Mouse (Mus musculus): ENCODE measurements around the gene Nop14. TPM values are rescaled to one million over a fixed set of nuclear protein-coding genes. Genes with fewer than 3 reads are reported as not detected.

Nop14 gene
- polyA plus RNA-seq, 1 experiment, result 15.5 TPM

DNA sequence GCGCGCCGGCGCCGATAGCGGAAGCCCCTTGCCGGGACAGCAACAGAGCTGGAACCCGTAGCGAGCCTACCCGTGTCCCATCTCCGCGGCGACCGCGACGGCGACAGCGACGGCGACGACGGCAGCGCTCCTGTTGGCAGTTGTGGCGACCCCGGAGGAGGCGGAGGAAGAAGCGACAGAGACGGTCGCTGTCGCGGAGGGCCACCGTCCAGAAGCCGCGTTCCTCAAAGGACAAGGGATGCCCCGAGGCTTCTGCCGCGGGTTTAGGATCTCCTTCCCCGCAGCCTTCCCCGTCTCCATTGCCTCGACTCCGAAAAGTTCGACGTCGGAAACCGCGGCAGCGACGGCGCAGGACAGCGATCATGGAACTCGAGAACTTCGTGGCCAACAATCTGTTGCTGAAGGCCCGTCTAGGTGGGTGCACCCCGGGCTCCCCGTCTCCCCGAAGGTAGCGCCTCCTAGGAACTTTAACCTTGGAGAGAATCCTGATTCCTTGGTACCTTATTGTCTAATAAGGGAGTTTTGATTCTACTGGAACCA is 713 bp upstream of the Nop14 start:
- peak overlapping the region; percentile 39 for H3K4me3 ChIP-seq (ENCODE audit: insufficient read depth, low read length)
- no peak for TF ChIP-seq CTCF (IDR thresholded peaks at IDR 0.05; ENCODE audit: extremely low read depth, insufficient read depth, low read length)
- TF ChIP-seq POLR2A (IDR thresholded peaks at IDR 0.05; ENCODE audit: extremely low read depth, insufficient read depth, low read length), result no peak
- peak overlapping the region; percentile 32 for H3K27ac ChIP-seq (ENCODE audit: insufficient read depth, low read length)
- peaks cover 3% of the 10 kb centered on the region; the same call in 1 of the 2 replicates for H3K4me1 ChIP-seq (ENCODE audit: control insufficient read depth, insufficient read depth, low read length)

DNA sequence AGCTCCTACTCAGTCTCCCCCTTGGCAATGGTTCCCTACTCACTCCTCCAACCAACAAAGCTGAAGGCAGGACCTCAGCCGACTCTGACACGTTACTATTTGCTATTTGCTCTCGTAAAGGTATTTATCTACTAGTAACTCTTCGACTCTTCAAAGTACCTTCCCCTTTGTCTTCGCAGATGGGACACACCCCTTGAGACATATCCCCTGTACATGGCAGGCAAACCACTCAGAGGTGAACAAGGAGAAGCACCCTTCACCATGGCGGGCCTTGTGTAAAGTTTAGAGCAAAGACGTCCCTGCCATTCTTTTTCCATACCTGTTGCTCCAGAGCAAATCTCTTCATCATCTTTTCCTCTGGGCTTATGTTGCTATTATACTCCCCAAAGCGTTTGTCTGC is 2.4 kb downstream of the Nop14 start:
- peaks cover 3% of the 10 kb centered on the region; the same call in 1 of the 2 replicates for H3K4me1 ChIP-seq (ENCODE audit: control insufficient read depth, insufficient read depth, low read length)
- H3K4me3 ChIP-seq (ENCODE audit: insufficient read depth, low read length), result no peak overlapping the region
- no peak overlapping the region for H3K27ac ChIP-seq (ENCODE audit: insufficient read depth, low read length)
- no peak for TF ChIP-seq POLR2A (IDR thresholded peaks at IDR 0.05; ENCODE audit: extremely low read depth, insufficient read depth, low read length)
- no peak for TF ChIP-seq CTCF (IDR thresholded peaks at IDR 0.05; ENCODE audit: extremely low read depth, insufficient read depth, low read length)

DNA sequence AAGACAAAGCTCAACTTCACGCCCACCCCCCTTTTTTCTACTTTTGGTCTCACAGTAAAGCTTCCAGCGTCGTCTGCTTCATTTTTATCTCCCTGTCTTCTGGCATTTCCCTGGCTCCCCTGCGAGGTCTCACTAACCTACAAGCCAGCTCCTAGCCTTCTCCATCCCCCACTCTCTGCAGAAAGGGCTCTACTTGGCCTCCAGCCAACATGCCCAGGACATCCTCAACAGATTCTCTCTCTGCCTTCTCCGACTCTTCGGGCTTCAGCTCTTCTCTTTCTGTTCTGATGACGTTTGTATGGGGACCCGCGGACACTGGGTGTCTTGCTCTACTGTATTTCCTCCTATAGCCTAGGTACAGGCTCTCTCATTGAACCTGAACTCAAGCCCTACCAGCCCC is 5.1 kb downstream of the Nop14 start:
- TF ChIP-seq POLR2A (IDR thresholded peaks at IDR 0.05; ENCODE audit: extremely low read depth, insufficient read depth, low read length), result no peak
- no peak for TF ChIP-seq CTCF (IDR thresholded peaks at IDR 0.05; ENCODE audit: extremely low read depth, insufficient read depth, low read length)
- Histone ChIP-seq H3K27ac (ENCODE audit: insufficient read depth, low read length) (no peak overlapping the region), H3K4me1 (ENCODE audit: control insufficient read depth, insufficient read depth, low read length) (peaks cover 3% of the 10 kb centered on the region; the same call in 1 of the 2 replicates), H3K4me3 (ENCODE audit: insufficient read depth, low read length) (no peak overlapping the region)

DNA sequence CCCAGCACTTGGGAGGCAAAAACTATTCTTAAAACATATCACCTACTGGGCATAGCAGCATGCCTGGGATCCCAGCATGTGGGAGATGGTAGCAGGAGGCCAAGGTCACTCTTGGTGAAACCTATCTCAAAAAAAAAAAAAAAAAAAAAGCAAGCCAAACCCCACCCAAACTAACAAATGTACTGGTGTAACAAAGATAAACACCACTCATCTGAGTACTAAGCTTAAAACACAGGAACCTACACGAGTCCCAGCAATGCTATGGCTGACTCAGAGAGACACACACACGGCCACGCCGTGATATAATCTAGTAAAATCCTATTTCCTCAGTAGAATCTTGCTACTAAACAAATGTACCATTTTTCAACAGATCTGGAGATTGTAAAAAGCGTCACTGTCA is 7.0 kb downstream of the Nop14 start:
- Histone ChIP-seq H3K27ac (ENCODE audit: insufficient read depth, low read length) (no peak overlapping the region), H3K4me3 (ENCODE audit: insufficient read depth, low read length) (no peak overlapping the region), H3K4me1 (ENCODE audit: control insufficient read depth, insufficient read depth, low read length) (no peaks in the 10 kb centered on the region)
- TF ChIP-seq CTCF (IDR thresholded peaks at IDR 0.05; ENCODE audit: extremely low read depth, insufficient read depth, low read length), result no peak
- no peak for TF ChIP-seq POLR2A (IDR thresholded peaks at IDR 0.05; ENCODE audit: extremely low read depth, insufficient read depth, low read length)

DNA sequence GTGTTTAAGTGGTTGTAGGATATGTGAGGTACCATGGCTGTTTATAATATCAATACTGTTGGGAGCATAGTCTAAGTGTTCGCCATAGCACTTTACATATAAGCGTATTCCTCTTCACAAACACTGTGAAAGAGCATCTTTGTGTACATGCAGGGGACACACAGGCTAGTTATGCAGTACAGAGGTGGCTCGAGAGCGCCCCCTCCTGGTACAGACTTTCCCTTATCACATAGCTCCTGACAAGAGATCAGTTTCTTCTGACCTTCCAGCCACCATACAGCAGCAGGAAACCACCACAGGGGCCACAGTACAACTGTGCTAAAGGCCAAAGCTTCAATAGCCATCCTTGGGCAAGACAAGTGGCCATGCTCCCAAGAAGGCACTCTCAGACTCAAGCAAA is 12.4 kb downstream of the Nop14 start:
- H3K4me1 ChIP-seq (ENCODE audit: control insufficient read depth, insufficient read depth, low read length), result no peaks in the 10 kb centered on the region
- no peak overlapping the region for H3K27ac ChIP-seq (ENCODE audit: insufficient read depth, low read length)
- H3K4me3 ChIP-seq (ENCODE audit: insufficient read depth, low read length), result no peak overlapping the region
- TF ChIP-seq POLR2A (IDR thresholded peaks at IDR 0.05; ENCODE audit: extremely low read depth, insufficient read depth, low read length) (no peak), CTCF (IDR thresholded peaks at IDR 0.05; ENCODE audit: extremely low read depth, insufficient read depth, low read length) (peak; percentile 67)

DNA sequence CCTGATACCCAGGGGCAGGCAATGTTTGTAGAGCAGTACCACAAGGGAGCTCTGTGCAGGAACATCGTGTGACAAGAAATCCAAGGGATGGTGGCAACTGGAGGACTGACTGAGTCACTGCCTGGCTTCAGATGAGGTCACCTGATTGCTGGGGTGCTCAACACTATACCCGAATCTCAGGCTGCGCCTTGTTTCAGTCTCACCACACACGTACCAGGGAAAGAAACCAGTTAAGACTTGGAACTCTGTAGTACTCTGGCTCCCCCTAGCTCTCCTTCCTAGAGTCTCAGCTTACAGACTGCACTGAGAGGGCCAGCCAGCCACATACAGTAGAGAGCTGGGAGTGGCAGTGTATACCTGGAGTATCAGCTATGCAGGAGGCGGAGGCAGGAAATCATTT is 17.0 kb downstream of the Nop14 start:
- TF ChIP-seq POLR2A (IDR thresholded peaks at IDR 0.05; ENCODE audit: extremely low read depth, insufficient read depth, low read length), result no peak
- peak; percentile 77 for TF ChIP-seq CTCF (IDR thresholded peaks at IDR 0.05; ENCODE audit: extremely low read depth, insufficient read depth, low read length)
- Histone ChIP-seq H3K4me1 (ENCODE audit: control insufficient read depth, insufficient read depth, low read length) (no peaks in the 10 kb centered on the region), H3K4me3 (ENCODE audit: insufficient read depth, low read length) (no peak overlapping the region), H3K27ac (ENCODE audit: insufficient read depth, low read length) (no peak overlapping the region)

DNA sequence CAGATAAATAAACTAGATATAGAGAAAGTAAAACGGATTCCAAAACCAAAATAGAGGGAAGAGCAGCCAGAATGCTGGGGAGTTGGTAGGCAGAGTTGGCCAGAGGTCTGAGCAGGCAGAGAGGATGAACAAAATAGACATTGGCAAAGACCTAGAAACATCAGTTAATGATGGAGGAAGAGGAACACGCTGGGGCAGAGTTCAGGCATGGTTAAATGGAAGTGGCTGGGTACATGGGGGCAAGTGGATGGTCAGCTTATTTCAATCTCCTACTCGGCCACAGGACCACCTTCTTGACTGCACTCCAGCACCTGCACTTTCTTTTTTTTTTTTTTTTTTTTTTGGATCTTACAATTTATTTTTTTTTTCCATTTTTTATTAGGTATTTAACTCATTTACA is 18.0 kb downstream of the Nop14 start:
- TF ChIP-seq CTCF (IDR thresholded peaks at IDR 0.05; ENCODE audit: extremely low read depth, insufficient read depth, low read length), result no peak
- TF ChIP-seq POLR2A (IDR thresholded peaks at IDR 0.05; ENCODE audit: extremely low read depth, insufficient read depth, low read length), result no peak
- no peaks in the 10 kb centered on the region for H3K4me1 ChIP-seq (ENCODE audit: control insufficient read depth, insufficient read depth, low read length)
- H3K4me3 ChIP-seq (ENCODE audit: insufficient read depth, low read length), result no peak overlapping the region
- H3K27ac ChIP-seq (ENCODE audit: insufficient read depth, low read length), result no peak overlapping the region

DNA sequence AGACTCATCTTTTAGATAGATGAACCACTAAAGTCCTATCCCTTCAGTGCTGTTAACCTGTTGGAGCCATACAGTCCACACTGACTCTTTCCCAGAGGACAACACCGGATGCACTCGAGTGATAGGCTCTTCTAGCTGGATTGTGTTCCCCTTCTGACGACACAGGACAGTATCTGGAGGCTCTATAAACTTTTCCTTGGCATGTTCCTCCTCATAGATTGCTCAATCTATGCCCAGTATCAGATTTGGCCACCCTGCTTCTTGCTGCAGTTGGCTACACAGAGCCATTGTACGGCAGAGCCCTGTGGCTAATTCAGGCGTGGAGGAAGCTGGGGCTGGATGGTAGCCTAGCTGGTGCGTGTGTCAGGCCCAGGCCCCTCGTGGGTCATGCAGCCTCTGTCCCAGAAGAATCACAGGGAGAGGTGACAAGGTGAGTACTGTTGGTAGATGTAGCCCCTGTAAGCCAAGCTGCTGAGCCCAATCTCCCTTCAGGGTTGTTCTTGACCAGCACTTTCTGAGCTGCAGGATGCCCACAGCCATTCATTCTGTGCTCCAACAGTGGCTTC is 22.3 kb downstream of the Nop14 start:
- Histone ChIP-seq H3K4me1 (ENCODE audit: control insufficient read depth, insufficient read depth, low read length) (no peaks in the 10 kb centered on the region), H3K4me3 (ENCODE audit: insufficient read depth, low read length) (no peak overlapping the region), H3K27ac (ENCODE audit: insufficient read depth, low read length) (no peak overlapping the region)
- TF ChIP-seq CTCF (IDR thresholded peaks at IDR 0.05; ENCODE audit: extremely low read depth, insufficient read depth, low read length) (no peak), POLR2A (IDR thresholded peaks at IDR 0.05; ENCODE audit: extremely low read depth, insufficient read depth, low read length) (no peak)

DNA sequence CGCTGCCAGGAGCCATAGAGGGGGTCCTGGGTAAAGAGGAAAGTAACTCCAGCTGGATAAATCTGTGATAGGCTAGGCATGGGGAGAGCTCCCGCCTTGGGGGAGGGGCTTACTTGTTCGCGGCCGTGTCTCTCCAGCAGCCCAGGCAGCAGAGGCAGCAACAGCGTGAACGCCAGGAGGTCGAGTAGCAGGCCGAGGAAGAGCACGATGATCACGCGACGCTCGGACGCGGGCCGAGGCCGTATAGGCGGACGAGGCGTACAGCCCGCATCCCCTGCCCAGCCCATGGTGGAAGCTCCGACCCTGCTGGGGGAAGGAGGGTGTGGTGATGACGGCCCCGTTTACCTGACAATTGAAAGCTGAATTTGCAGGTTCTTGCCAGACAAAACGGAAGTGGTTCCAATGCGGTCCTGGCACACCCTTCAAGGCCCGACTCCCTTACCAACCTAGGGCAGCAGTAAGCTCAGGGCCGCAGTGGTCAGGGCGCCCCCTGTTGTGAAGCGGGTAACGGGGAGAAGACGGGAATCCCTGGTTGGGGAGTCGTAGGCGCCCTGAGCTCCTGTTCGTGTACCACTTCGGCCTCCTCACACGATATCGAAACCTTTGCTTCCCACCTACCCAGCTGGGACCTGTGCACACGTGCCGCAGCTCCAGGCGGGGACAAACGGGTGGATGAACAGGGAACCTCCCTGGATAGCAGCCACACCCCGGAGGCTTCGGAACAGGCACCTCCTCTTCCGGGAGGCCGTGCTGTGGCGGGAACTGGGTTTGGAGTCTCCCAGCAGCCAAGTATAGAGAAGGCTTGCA is 23.3 kb downstream of the Nop14 start, which contains the start of gene Mfsd10:
Gene Mfsd10 (minus strand): TSS at position 732 of the 807 bp plus-strand sequence.
- TF ChIP-seq POLR2A (IDR thresholded peaks at IDR 0.05; ENCODE audit: extremely low read depth, insufficient read depth, low read length) (peak; percentile 88; the same call in 1 of the 2 replicates), CTCF (IDR thresholded peaks at IDR 0.05; ENCODE audit: extremely low read depth, insufficient read depth, low read length) (peak; percentile 29; the same call in 1 of the 2 replicates)
- H3K27ac ChIP-seq (ENCODE audit: insufficient read depth, low read length), result peak within 1 kb of the TSS; percentile 30
- no peaks in the 10 kb centered on the region for H3K4me1 ChIP-seq (ENCODE audit: control insufficient read depth, insufficient read depth, low read length)
- peak within 1 kb of the TSS; percentile 75 for H3K4me3 ChIP-seq (ENCODE audit: insufficient read depth, low read length)
